Mouse (Mus musculus) retina, postnatal 1 day (tissue): ENCODE results near the gene Id3.

Experiments used
- DNase-seq: peaks from one replicate; pipeline ENCODE4 v3.0.0-alpha.2; 2012

Id3 gene

DNA sequence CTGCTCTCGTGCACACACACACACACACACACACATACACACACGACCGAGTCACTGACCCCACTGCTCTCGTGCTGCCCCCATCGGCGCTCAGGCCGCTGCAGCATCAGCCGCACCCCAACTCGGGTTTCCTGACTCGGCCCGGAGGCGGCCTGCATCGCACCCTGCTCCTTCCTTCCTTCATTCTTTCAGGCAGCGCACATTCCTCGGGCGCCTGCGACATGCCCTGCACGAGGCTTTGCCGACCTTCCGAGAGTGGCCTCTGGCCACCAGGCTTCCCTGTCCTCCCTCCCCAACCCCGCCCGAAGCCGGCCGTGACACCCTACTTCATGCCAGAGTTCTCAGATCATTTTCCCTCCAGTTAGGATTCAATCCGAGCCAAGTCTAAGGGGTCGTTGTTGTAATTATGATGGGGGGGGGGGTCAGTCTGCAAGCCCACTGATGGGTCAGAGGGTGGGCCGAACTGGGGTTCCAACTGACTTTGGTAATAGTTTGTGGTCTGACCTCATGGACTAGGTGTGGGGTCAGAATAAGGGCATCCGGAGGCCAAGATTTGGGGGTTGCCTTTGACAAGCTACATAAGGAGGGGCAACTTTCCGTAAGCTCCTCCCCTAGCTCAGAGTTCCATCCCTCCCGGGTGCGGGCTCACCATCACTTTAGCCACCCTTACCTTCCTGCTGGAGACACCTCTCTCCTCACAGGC, 5.2 kb downstream of the Id3 start:
- DNase-seq, result peak; percentile 66

GRCm38 (mm10) chr4:136149045-136149379, 5.7 kb downstream of the Id3 start:
- DNase-seq, result no peak

DNA sequence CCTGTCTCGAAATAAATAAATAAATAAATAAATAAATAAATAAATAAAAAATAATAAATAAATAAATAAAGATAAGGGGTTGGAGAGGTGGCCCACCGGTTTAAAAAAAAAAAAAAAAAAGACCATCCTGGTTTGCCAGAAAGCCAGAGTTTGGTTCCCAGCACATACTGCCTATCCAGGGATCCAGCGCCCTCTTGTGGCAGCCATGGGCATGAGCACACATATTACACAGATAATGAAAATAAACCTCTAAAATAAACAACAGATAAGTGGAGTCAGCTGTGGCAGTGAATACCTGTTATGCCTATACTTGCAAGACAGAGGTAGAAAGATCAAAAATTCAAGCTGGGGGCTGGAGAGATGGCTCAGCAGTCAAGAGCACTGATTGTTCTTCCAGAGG, 6.4 kb downstream of the Id3 start:
- peak; percentile 73 for DNase-seq

- no peak for DNase-seq
These were observed 7.3 kb downstream of the Id3 start for GRCm38 (mm10) chr4:136150596-136150995.

DNA sequence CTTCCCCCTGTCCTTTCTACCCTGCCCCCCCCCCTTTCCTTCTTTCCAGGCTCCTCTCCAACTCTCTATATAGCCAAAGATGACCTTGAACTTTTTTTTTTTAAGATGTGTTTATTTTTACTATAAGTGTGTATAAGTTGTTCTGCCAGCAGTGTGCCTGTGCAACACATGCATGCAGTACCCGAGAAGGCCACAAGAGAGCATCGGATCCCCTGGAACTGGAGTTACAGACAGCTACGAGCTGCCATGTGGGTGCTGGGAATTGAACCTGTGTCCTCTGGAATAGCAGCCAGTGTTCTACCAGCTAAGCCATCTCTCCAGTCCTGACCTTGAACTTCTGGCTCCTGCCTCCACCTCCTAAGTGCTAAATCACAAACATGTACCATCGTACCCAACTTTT, 9.5 kb downstream of the Id3 start:
- no peak for DNase-seq

DNA sequence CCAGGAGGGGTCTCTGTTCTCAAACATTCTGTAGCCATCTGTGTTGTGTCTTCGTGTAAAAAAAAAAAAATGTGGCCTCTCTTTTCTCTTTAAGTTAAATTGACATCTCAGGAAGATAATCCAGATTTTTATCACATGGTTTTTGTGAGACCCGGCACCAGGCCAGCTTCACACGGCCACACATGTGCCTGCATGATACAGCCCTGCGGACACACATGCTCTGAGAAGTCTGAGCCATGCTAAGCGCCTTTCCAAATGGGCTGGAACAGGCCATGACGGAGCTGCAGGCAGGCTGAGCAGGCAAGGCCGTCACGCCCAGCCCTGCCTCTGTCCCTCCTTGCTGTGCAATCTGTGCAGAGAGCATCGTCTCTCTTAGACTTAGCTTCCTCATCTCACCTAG, 11.2 kb downstream of the Id3 start:
- DNase-seq, result no peak

DNA sequence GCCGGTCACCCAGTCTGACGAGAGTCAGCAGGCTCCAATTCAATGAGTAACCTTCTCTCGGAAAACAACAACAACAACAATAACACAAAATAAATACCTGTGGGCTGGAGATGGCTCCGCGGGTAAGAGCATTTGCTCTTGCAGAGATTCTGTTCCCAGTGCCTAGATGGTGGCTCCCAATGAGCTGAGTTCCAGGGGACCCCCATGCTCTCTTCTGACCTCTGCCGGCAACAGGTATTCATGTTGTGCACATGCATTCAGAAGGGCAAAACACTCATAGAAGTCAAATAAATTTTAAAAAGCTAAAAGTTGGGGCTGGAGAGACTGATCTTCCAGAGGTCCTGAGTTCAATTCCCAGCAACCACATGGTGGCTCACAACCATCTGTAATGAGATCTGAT, 15.2 kb downstream of the Id3 start:
- no peak for DNase-seq

DNA sequence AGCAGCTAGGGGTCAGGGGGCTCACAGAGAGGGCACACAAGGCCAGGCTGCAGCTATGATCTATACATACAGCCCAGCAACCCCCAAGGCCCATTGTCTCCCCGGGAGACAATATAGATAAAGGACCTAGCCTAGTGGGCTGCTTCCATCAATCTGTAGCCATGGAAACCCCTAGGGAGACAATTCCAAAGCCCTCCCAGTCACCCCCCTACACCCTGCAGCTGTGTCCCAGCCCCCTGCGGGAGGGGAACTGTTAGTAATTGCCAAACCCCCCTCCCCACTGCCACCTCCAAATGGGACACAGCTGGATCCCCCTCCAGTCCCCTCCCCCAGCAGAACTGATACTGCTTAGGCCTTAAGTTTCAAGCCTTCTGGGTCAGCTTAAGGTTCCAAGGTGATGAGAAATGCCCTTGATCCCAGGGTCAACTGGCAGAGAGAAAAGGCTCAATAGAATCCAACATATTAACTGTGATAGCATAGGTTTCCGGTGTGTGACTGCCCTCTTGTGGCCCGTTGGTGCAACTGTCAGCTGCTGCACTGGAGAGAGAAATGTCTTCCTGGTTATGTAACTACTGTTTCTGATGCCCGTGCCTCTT, 16.6 kb downstream of the Id3 start:
- DNase-seq, result peak; percentile 90

GRCm38 (mm10) chr4:136163448-136163847, 20.2 kb downstream of the Id3 start:
- peak; percentile 93 for DNase-seq

DNA sequence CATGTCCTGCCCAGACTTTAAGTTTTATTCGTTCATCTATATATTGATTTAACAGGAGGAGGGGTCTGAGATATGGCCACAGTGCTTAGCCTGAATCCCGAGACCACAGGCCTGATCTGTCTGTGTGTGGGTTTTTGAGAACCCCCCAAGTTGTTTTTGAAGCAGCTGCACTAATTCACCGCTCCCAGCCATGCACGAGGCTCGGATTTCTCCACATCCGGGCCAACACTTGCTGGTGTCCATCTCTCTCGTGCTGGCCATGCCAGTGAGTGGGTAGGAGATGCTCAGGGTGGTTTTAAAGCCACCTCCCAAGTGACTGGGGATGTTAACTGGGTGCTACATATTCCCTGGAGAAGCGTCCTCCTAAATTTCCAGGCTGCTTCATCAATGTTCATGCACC, 21.7 kb downstream of the Id3 start:
- DNase-seq, result no peak

GRCm38 (mm10) chr4:136167701-136168100, 24.4 kb downstream of the Id3 start:
- DNase-seq, result no peak

DNA sequence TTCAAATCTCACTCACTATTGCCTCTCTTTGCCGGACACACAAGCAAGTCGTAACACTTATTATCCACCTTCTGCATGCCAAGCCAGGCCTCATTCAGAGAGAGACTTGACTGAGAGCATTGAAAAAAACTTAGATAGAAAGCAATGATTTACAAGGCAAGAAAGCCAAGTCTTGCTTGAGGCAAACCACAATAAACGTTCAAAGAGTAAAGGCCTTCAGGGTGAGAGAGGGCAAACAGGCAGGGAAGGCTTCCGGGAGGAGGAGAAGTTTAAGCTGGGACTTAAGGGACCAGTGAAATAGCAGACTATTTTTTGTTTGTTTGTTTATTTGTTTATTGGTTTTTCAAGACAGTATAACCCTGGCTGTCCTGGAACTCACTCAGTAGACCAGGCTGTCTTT, 27.1 kb downstream of the Id3 start:
- DNase-seq, result no peak

DNA sequence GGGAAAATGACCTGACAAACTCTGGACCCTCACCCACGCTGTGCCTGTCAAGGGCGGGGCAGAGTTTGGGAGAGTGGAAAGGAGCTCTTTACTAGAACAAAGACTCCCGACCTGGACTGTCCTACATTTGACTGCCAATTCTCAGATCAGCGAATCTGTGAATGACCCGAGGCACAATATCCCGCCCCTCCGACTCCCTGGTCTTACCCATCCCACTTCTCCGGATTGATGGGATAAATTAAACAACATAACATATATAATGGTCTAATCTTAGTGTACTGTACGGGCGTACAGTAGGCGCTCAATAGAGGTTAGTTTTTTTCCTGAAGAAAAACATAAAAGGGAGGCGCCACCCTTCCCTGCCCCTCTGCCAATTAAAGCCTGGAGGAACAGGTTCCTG, 28.2 kb downstream of the Id3 start:
- peak; percentile 72 for DNase-seq

DNA sequence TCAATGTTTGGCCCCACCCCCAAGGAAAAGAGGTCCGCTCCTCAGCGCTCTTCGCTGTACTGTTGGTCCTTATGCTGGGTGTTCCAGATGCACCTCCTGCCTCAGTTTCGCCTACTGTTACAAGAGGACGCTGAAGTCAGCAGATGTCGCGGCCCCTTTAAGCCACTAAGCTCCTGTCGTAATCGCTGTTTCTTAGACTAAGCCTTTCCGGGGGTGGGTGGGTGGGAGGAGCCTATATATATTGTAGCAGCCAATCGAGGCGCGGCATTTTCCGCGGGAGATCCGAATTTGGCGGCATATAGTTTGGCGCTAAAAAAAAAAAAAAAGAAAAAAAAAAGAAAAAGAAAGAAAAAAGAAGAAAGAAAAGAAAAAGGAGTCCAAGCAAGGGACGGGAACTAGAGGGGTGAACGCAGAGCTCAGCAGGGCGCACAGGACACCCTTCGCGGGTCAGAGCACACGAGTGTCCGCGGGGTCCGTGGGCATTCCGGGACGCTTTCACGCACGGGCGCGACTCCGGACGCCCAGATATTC, 28.8 kb downstream of the Id3 start, which contains the start of gene E2f2:
Gene E2f2 (plus strand): TSS at position 384 of the 531 bp plus-strand sequence.
- peak; percentile 88 for DNase-seq

GRCm38 (mm10) chr4:136172542-136173209, 29.4 kb downstream of the Id3 start:
- peak; percentile 85 for DNase-seq

- DNase-seq, result peak; percentile 41
These were observed 30.0 kb downstream of the Id3 start for GRCm38 (mm10) chr4:136173210-136173715.

DNA sequence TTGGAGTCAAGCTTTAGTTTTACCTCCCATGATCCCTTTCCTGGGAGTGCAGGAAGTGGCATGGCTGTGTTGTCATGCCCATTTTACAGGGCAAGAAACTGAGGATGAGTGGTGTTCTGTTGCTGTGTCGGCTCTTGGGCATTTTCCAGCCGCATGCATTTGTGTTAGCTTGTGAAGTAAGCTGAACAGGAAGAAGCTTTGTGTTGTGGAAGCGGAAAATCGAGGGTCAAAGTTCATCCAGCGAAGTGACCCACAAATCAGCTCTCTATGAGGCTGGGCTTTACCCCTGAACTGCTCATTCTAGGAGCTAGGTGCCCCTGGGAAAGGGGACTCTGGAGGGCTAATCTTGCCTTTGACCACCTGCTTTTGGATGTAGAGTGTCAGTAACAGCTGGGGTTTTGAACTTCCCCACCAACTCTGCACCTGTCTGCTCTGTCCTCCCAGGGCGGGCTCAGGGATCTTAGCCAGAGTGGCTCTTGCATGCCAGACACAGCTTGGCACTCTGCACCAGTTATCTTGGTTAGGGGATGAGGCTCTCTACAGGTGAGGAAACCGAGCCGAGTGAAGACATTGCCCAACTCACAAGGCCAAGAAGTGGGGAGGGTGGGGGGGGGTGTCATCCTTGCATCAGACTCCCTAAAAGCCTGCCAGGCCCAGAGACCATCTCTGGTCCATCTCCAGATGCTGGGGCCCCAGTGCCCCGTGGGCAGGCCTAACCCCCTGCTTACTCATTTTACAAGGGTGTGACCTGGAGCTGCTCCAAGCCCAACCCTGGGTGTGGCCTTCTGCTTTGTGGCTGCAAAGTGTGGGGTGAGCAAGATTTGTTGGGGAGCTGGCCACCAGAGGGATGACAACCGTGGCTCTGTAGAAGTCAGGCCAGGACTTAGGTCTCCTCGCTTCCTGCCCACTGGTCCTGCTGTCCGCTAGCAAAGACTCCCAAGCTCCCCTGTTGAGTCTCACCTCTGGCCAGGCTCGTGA, 31.2 kb downstream of the Id3 start:
- no peak for DNase-seq

DNA sequence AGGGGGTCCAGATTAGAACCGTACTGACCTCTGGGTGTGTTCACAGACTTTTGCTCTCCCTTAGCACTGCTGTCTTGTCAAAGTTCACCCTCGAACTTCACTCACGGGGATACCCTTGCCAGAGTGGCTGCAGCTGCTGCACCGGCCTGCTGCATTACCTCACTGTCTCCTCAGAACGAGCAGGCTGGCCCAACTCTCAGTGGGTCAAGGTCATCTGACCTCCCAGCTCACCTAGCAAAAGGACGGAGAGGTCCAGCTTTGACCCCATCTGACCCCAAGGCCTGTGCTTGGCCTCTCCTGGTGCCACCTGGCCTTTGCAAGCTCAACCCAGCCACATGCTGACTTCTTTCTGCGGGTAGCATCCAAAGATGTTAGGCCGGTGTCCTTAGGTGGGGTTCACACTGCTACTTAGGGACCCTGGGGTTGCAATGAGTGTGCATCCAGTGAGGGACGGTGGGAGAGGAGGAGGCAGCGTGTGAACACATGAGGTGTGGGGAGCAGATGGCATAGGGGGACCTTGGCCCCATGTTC, 32.8 kb downstream of the Id3 start:
- no peak for DNase-seq

DNA sequence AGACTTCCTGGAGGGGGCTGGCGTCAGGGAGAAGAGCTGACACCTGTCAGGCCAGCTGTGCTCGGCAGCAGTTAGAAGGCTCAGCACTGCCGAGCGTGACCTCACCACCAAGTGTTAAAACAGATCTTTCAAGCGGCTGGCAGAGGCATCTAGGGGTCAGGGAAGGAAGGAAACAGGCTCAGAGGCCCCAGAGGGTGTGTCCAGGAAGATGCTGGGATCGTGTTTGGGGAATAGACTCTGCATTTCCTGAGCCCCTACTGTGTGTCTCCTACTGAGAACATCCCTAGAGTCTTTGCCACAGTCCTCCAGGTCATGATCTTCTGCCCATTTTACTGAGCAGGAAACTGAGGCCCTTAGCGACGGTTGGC, 33.9 kb downstream of the Id3 start:
- DNase-seq, result no peak

- DNase-seq, result peak; percentile 71
These were observed 34.5 kb downstream of the Id3 start for GRCm38 (mm10) chr4:136177612-136178474.

- no peak for DNase-seq
These were observed 35.2 kb downstream of the Id3 start for GRCm38 (mm10) chr4:136178475-136178921.
